Mouse (Mus musculus) liver, embryonic 14.5 days (tissue): Measurements from ENCODE around the gene Acox1. TPM values are rescaled to one million over a fixed set of nuclear protein-coding genes. Genes with fewer than 3 reads are reported as not detected.

Source experiments
- ATAC-seq: fragments of 200-750 bp; cut with Nextera tagmentation; 2 replicates; pipeline ENCODE4 v1.8.0; 2017; ENCODE audit warnings: moderate number of reproducible peaks, mild to moderate bottlenecking, moderate library complexity; ENCODE audit not compliant: insufficient read depth
- DNase-seq, 3 experiments: peaks; one replicate each; pipeline ENCODE4 v3.0.0-alpha.2; 2012 to 2013; ENCODE audit warnings: low read depth in 3 of 3, low spot score in 3 of 3
- H3K27ac ChIP-seq: fragments of 300-500 bp; sonication (generic); 2 replicates; pipeline ENCODE4 v1.5.1; 2014; ENCODE audit warnings: moderate library complexity, mild to moderate bottlenecking, control low read depth, inconsistent platforms
- H3K27me3 ChIP-seq: fragments of 300-500 bp; sonication (generic); 2 replicates; pipeline ENCODE4 v1.6.1; 2014; ENCODE audit warnings: mild to moderate bottlenecking, low read length, moderate library complexity; ENCODE audit not compliant: control insufficient read depth, insufficient read depth
- H3K36me3 ChIP-seq: fragments of 300-500 bp; sonication (generic); replicated peaks from 2 replicates; pipeline ENCODE4 v1.6.1; 2014; ENCODE audit warnings: low read depth; ENCODE audit not compliant: control insufficient read depth, insufficient read depth
- H3K4me1 ChIP-seq, 2 experiments: fragments of 200-500 bp in 1 of 2; fragments of 300-500 bp in 1 of 2; sonication (generic) in 1 of 2; replicated peaks; 2 replicates each; pipeline ENCODE4 v1.6.1; 2012 to 2014; ENCODE audit warnings: antibody characterized with exemption in 1 of 2, inconsistent platforms in 1 of 2, low read length in 1 of 2; ENCODE audit not compliant: control insufficient read depth in 2 of 2, insufficient read depth in 2 of 2
- H3K4me2 ChIP-seq: fragments of 300-500 bp; sonication (generic); 2 replicates; pipeline ENCODE4 v1.6.1; 2014; ENCODE audit warnings: low read depth, mild to moderate bottlenecking, control low read depth, moderate library complexity
- H3K4me3 ChIP-seq, 2 experiments: fragments of 200-500 bp in 1 of 2; fragments of 300-500 bp in 1 of 2; sonication (generic) in 1 of 2; 2 replicates each; pipeline ENCODE4 v1.5.1; 2012 to 2014; ENCODE audit warnings: low read depth in 2 of 2, low read length in 2 of 2, mild to moderate bottlenecking in 2 of 2, control low read depth in 1 of 2, inconsistent platforms in 1 of 2, moderate library complexity in 1 of 2; ENCODE audit not compliant: insufficient read depth in 1 of 2
- H3K9ac ChIP-seq: fragments of 300-500 bp; sonication (generic); replicated peaks from 2 replicates; pipeline ENCODE4 v1.6.1; 2014; ENCODE audit warnings: mild to moderate bottlenecking, control low read depth, moderate library complexity
- H3K9me3 ChIP-seq: fragments of 300-500 bp; sonication (generic); 2 replicates; pipeline ENCODE4 v1.6.1; 2016; ENCODE audit warnings: low read length, mixed read lengths; ENCODE audit not compliant: control insufficient read depth
- CTCF ChIP-seq: IDR thresholded peaks from 2 replicates; pipeline ENCODE4 v1.5.1; 2016; ENCODE audit warnings: antibody characterized with exemption, low read depth, control low read depth
- EP300 ChIP-seq: IDR thresholded peaks from 2 replicates; pipeline ENCODE4 v1.6.1; 2016; ENCODE audit warnings: antibody characterized with exemption, low read depth
- WGBS: fragments of 180-500 bp; shearing (Covaris S2); extraction: QIAGEN DNeasy Blood & Tissue Kit; methylation state at CpG from one replicate; pipeline ENCODE4 v1.1.7; 2014; ENCODE audit not compliant: insufficient replicate concordance; 5-methylcytosine and 5-hydroxymethylcytosine counted together
- polyA plus RNA-seq, 2 experiments: library from polyadenylated mRNA; depleted of rRNA in 1 of 2; stranded (reverse) in 1 of 2; unstranded in 1 of 2; fragments of >200 nt; fragmentation: Nextera tagmentation in 1 of 2; extraction: Ambion mirVana in 1 of 2; gene quantifications; 2 replicates each; pipeline versions ENCODE4 v1.2.1 to v1.2.3; 2012 to 2014

The Acox1 gene
- polyA plus RNA-seq, 2 experiments, result 14.8 to 16.6 TPM

DNA sequence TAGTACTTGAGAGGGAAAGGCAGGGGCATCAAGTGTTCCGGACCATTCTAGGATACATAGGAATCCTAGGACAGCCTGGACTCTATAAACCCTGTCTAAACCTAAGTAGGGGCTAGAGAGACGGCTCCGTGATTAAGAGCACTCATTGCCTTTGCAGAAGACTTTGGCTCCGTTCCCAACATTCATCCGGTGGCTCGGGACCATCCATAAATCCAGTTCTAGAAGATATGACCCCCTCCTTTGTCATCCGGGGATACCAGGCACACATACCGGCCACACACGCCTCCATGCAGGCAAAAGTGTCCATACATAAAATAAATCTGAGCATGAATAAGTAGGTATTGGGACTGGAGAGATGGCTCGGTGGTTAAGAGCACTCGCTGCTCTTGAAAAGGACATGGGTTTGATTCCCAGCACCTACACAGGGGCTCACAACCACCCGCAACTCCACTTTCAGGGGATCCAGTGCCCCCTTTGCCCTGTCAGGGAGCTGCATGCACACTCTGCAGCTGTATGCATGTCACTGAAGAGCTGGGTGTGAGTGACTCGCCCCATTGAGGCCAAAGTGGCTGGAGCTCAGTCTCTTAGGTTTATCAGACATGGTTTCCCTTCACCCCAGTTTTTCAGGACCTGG is 15.1 kb upstream of the Acox1 start:
- Histone ChIP-seq H3K9me3 (no peaks in the 10 kb centered on the region), H3K27me3 (no peaks in the 10 kb centered on the region), H3K4me3 (no peak overlapping the region), H3K36me3 (no peaks in the 10 kb centered on the region), H3K4me1 (peaks cover under 1 to 9% of the 10 kb centered on the region in 2 experiments; a peak in 3 of 4 replicates), H3K4me2 (no peak overlapping the region), H3K9ac (no peak overlapping the region), H3K27ac (no peak overlapping the region)
- ATAC-seq (no peak), DNase-seq (no peak)
- WGBS, result 79% methylated on average over 13 of the region's 13 CpGs
- TF ChIP-seq EP300 (no peak), CTCF (no peak)

DNA sequence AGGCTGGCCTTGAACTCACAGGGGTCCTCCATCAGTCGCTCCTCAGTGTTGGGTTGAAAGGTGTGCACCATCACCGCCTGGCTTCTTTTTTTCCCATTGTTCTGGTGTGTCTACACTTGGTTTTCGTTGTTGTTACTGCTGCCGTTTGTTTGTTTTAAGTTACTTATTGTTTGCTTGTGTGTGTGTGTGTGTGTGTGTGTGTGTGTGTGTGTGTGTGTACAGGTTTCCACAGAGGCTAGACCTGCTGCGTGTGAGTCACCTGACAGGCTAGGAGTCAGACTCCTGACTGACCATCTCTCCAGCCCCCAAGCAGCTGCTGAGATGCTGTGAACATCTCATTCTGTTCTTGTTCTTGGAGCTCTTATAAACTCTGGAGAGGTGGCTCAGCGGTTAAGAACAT is 14.0 kb upstream of the Acox1 start:
- Histone ChIP-seq H3K4me3 (no peak overlapping the region), H3K4me1 (no peaks in the 10 kb centered on the region), H3K27me3 (no peaks in the 10 kb centered on the region), H3K27ac (no peak overlapping the region), H3K4me2 (no peak overlapping the region), H3K9ac (no peak overlapping the region), H3K36me3 (no peaks in the 10 kb centered on the region), H3K9me3 (no peaks in the 10 kb centered on the region)
- WGBS, result 80% methylated on average over 6 of the region's 6 CpGs
- DNase-seq (no peak), ATAC-seq (no peak)
- no peak for TF ChIP-seq CTCF
- TF ChIP-seq EP300, result no peak

DNA sequence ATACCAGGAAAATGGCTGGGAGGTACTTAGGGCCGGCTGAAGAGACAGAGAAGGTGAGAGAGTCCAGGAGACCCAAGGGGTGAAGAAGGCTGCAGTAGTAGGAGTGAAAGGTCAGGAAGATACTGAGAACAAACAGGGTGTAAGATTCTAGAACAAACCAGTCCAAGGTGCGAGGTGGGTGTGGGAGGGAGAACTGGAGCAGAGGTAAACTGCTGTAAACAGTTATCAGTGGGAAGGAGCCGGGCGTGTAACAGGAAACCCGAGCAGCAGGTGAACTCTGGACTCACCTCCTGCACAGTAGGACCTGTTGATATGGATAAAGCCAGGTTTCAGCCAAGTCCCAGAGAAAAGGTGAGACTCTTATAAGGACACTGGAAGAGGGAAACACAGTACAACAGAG is 11.9 kb upstream of the Acox1 start:
- H3K4me1 ChIP-seq, result 0 out of 4 replicates have a peak, but pooled peaks cover 0 to 3% of the 10 kb centered on the region in 2 experiments
- H3K36me3 ChIP-seq, result no peaks in the 10 kb centered on the region
- ATAC-seq (no peak), DNase-seq (no peak)
- WGBS, result 45% methylated on average over 5 of the region's 5 CpGs
- H3K9me3 ChIP-seq, result no peaks in the 10 kb centered on the region
- H3K4me2 ChIP-seq, result no peak overlapping the region
- H3K4me3 ChIP-seq, result no peak overlapping the region
- TF ChIP-seq EP300 (no peak), CTCF (no peak)
- no peak overlapping the region for H3K9ac ChIP-seq
- H3K27ac ChIP-seq, result no peak overlapping the region
- no peaks in the 10 kb centered on the region for H3K27me3 ChIP-seq

DNA sequence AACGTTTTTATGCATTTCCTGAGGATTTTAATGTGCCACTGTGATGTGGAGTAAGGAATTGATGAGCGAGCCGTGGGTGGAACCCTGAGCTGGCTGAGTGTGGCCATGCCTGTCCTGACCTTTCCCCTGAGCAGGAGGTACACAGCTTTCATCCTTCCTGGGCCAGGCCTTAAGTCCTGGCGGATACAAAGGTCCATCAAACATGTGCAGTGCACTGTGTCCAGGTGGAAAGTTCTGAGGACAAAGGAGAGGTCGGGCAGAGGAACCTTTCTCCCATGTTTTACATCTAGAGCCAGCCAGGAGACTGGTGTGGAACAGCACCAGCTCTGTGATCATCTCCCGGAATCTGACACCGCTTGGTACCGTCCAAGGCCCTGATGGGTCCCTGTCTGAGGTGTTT is 10.4 kb upstream of the Acox1 start:
- Histone ChIP-seq H3K27ac (no peak overlapping the region), H3K9ac (no peak overlapping the region), H3K4me1 (0 out of 4 replicates have a peak, but pooled peaks cover 0 to 3% of the 10 kb centered on the region in 2 experiments), H3K4me3 (no peak overlapping the region), H3K36me3 (no peaks in the 10 kb centered on the region), H3K4me2 (no peak overlapping the region), H3K9me3 (no peaks in the 10 kb centered on the region), H3K27me3 (no peaks in the 10 kb centered on the region)
- TF ChIP-seq CTCF, result no peak
- no peak for TF ChIP-seq EP300
- no peak for DNase-seq
- 62% methylated on average over 8 of the region's 8 CpGs for WGBS
- ATAC-seq, result no peak

DNA sequence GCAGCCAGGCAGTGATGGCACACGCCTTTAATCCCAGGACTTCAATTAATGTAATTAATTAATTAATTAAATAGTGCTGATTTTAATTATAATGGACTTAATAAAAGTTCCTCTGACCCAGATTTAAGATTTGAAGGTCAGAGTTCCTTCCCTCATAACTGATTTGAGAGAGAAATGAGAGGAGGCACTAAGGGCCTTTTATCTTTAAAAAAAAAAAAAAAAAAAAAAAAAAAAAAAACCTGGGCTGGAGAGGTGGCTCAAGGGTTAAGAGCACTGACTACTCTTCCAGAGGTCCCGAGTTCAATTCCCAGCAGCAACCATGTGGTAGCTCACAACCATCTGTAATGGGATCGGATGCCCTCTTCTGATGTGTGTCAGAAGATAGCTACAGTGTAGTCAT is 9.8 kb upstream of the Acox1 start:
- Histone ChIP-seq H3K9ac (no peak overlapping the region), H3K36me3 (no peaks in the 10 kb centered on the region), H3K27me3 (no peaks in the 10 kb centered on the region), H3K4me2 (no peak overlapping the region), H3K27ac (no peak overlapping the region), H3K9me3 (no peaks in the 10 kb centered on the region), H3K4me3 (no peak overlapping the region), H3K4me1 (0 out of 4 replicates have a peak, but pooled peaks cover 0 to 3% of the 10 kb centered on the region in 2 experiments)
- DNase-seq (no peak), ATAC-seq (no peak)
- 78% methylated on average over 3 of the region's 3 CpGs for WGBS
- TF ChIP-seq EP300 (no peak), CTCF (no peak)
